Mouse (Mus musculus) CD4-positive, CD25-positive, alpha-beta regulatory T cell, adult 2 months (primary cell): Measurements from ENCODE around the gene Sys1.

ENCODE experiments used
- DNase-seq: peaks from one replicate; pipeline ENCODE4 v3.0.0-alpha.2; 2012; ENCODE audit warnings: low read depth, low spot score

Sys1 gene

DNA sequence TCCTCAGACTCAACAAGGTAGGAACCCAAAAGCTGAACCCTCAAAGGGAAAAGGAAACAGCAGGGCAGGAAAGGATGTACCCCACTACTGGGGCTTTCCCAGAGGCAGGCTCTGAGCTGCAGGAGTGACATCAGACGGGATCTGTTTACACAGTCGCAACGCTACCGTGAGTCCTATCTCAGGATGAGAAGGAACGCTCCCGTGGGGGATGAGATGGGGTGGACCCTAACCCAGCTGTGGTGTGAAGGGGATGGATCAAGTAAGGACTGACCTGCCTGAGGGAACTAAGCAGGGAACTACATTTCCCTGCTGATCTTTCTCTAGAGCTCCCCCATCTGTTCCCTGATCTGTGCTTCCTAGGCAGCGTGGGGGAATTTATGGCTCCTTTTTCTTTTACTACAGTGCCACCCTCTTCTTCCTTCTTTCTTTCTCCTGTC is at the start of gene Sys1:
TSS of gene Sys1 (plus strand) at position 101 of the 437 bp plus-strand sequence.
- DNase-seq = peak; percentile 79

DNA sequence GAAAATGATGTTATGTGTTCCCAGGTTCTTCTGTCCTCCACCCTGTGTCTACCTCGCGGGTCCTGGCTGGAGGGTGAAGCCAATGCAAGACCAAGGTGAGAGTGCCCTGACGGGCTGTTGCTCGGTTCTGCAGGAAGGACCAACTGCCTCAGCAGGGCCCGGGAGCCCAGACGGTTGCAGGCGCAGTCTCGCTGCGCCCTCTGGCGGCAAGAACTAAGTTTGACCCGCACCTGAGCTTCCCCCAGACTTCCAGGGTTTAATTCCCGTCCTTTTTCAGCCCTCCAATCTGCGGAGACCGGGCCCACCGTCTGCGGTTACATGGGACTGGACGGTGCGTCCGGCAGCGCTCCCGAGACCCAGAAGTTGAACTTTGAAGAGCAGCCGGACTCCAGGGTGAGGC is 49.1 kb upstream of the Sys1 start:
- DNase-seq = peak; percentile 76

DNA sequence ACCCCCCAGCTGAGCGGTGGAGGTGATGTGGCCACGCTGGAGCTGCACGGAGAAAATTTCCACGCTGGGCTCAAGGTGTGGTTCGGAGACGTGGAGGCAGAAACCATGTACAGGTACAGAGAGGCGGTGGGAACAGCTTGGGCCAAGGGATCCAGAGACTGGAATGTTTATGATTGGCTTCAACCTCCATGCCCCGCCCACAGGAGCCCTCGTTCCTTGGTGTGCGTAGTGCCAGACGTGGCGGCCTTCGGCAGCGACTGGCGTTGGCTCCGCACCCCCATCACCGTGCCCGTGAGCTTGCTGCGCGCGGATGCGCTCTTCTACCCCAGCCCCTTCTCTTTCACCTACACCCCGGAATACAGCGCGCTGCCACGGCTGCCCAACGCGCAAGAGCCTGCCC is 42.6 kb upstream of the Sys1 start:
- no peak for DNase-seq

DNA sequence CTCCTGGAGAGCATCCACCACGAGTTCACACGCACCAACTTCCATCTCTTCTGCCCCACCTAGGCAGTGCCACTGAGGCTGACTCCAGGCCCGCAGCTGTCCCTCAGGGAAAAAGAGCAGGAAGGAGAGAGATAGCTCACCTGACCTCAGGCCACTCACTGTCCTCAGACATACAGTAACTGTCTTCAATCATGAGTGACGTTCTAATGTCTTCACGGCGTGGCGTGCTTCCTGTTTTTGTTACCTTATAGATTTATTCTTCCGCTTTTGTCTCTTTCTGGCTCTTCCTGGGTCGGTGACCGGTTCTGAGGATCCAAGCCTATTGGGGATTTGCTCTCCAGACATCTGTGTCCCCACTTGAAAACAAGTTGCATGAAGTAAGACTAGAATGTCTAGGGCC is 42.2 kb upstream of the Sys1 start:
- no peak for DNase-seq

DNA sequence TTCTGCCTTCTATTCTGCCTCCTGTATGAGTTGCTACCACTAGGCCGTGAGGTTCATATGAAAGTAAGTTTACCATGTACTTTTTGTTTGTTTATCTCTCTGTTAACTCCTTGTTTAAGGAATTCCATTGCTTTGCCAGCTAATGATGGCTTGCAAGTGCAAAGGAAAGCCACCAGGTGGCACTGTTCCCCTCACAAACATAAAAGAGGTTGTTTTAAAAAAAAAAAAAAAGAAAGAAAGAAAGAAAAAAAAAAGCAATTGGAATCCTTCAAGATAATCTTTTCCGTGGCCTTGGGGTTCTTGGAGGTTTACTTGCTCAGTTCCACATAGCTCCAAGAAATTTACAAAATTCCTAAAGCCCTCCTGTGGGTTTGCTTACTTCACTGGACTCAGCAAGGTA is 39.6 kb upstream of the Sys1 start:
- peak; percentile 74 for DNase-seq

DNA sequence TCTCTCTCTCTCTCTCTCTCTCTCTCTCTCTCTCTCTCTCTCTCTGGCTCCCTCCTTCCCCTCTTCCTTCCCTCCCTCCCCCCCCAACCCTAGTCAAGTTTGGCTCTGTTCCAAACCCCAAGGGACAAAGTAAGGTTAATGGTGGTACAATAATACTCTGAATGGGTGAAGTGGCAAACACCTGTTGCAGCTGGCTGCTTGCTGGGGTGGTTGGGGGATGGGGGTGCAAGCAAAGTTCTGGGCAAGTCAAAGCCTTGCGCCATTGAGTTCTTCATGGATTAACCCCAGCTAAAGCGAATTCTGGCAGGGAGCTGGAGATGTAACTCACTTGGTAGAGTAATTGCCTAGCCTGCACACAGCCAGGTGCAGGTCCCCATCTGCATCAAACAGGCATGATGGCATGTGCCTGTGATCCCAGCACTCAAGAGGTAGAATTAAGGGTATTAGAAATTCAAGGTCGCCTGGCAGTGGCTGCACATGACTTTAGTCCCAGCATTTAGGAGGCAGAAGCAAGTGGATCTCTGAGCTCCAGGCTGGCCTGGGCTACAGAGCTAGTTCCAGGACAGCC is 38.4 kb upstream of the Sys1 start:
- DNase-seq = no peak

DNA sequence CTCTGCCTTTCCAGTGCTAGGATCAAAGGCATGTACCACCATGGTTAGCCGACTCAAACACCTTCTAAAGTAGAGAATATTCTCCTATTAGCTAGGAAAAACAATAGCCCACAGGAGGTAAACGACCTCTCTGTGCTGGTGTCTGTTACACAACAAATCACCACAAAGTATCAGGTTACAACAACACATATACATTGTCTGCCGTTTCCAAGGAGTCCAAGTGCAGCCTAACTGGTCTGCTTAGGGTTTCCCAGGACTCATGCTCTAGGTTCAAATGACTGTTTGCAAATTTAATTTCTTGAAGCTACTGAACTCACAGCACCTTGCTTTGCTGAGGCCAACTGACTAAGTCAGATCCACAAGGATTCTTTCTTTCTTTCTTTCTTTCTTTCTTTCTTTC is 37.3 kb upstream of the Sys1 start:
- DNase-seq = no peak

DNA sequence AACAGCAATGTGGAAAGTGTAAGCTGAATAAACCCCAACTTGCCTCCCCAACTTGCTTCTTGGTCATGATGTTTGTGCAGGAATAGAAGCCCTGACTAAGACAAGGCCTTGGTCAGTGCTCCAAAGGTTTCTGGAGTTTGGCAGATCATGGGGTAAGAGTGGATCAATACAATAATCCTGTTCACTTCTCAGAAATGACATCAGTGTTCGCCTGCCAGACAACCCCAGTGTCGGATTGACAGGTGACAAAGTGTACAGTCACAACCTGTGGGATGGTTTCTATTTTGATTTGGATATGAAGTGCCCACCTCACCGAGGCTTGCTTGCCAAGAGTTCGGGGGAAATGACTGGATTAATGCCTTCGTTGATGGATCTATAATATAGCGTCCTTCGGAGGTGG is 35.5 kb upstream of the Sys1 start:
- no peak for DNase-seq

DNA sequence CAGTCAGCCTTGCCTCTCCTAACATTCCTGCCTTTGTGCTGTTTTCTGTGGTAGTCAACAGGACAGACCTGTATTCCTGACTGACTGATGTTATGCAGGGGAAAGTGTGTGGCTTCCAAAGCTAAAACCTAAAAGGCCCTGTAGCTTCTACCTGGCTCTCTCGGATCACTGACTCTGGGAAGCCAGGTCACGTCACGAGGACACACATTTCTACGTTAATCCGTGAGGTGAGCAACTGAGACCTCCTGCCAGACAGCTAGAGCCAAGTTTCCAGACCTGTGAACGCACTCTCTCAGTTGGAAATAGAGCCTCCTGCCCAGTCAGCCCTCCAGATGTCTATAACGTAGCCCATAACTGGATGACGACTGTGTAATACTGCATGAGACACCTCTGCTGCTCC is 34.8 kb upstream of the Sys1 start:
- no peak for DNase-seq

DNA sequence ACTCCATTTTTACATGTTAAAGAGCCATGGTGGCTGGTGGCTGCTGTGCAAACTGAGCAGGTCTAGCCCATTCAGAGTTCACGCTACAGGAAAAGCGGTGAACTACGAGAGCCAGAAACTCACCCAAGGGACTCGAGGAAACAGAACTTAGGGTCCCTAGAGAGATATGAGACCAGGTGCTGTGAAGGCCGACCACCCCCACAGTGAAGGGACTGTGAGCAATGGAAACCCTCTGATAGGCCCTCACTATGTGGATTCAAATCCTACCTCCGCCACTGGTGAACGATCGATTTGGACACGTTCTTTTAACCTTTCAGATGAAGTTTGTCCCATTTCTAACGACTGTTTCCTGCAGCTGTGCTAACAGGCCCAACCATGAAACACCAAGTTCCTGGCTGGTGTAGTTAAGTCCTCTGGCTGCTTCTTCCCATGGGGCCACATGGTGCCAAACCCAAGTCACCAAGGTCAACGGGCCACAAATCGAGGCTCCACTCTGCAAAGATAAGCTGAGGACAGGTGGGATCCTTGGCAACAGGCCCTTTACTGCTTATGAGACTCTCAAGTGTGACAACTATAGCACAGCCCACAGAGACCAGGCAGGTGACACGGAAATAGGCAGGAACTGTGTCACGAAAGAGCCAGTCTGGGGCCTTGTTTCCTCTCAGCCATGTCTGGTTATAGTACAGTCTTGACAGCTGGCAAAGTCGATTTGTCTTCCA is 33.9 kb upstream of the Sys1 start:
- no peak for DNase-seq

DNA sequence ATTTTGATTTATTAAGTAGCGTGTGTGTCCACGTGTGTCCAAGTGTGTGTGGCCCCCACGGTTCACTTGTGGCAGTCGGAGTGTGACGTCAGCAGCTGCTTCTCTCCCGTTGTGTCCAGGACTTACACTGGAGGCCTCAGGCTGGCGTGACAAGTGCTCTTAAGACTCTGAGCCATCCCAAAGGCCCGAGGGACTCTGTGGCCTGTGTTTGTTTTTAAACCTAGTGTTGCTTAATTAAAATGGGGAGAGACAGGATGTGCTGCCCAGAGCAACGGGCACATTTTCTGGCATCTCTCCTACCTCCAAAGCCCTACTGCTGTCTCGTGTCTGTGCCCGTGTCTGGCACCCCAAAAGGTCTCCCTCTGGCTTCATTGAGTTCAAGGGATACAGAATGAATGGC is 33.3 kb upstream of the Sys1 start:
- no peak for DNase-seq

DNA sequence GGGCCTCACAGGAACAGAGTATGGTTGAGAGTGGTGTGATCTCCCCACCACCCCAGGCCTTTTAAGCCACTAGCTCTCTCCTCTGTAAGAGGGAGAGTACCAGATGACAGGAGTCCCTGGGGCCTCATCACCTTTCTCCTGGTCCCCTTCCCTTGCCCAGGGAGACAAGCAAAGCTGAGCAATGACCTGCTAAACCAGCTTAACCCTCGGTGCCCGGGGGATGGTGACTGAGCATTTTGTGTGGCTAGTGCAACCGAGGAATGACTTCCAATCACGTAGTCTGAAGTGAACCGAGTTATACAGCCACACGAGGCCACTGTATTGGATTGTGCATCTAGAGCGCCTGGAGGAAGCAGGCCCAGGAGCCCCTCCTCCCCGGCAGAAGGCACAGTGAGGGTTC is 32.4 kb upstream of the Sys1 start:
- no peak for DNase-seq

DNA sequence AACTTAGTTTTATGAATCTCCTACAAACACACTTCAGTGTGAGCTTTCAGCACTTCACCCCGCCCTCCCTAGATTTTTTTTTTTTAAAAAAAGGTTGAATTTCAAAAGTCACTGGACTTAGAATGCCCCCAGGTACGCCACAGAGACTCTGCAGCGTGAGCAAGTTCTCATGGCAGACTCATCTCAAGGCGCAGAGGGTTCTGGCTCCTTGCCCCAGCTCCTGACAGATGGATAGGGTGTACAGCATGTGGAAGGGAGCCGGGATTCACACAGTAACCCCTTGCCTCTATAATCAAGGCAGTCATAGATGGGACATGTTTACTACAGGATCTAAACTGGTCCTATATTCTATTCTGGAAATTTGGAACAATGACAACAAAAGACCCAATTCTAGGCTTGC is 31.4 kb upstream of the Sys1 start:
- DNase-seq = no peak

DNA sequence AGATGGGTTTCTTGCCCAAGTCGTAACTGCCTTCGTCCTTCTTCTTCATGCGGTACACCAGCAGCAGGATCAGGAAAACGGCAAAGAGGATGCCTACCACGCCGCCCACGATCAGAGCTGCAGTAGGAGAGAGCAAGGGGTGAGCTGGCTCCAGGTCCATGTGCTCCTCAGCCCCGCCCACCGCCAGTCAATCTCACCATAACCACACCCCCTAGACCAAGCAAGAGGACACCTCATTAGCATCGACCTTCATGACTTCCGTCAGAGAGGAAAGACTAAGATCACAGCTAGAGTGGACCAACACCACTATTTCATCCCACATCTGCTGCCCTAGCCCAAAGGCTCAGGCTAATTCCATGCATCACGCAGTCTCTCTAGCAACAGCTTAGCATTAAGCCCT is 30.6 kb upstream of the Sys1 start:
- no peak for DNase-seq

DNA sequence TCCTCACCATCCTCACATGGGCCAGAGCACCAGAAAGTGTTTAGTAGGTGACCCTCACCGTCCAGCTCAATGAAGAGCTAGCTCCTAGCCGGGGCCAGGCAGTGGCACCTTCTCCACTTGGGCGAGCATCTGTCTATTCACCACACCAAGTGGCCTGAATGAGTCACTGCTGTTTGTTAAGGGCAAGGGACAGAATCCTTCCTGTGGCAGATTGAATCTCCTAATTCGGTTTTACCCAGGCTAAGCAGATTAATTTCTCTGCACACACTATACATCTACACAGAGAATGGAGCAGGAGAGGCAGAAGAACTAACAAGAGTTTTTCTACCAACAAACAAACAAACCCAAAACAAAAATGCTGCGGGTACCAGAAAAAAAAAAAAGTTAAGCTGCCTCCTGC is 29.8 kb upstream of the Sys1 start:
- no peak for DNase-seq

DNA sequence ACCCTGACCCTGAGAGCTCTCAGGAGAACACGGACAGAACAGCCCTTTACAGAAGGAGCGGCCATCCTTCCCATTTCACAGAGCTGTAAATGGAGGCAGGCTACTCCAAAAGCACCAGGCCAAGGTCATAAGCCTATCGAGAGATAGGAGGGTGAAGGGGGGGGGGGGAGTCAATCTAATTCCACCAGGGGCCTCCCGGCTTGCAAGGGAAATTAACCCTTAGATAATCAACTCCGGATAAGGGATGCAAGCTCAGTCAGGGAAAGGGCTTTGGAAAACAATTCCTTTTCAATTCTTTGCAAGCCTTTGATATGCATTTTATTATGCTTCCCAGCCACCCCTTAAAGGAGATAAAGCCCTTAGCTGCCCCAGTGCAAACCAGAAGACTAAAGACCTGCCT is 28.3 kb upstream of the Sys1 start:
- no peak for DNase-seq

DNA sequence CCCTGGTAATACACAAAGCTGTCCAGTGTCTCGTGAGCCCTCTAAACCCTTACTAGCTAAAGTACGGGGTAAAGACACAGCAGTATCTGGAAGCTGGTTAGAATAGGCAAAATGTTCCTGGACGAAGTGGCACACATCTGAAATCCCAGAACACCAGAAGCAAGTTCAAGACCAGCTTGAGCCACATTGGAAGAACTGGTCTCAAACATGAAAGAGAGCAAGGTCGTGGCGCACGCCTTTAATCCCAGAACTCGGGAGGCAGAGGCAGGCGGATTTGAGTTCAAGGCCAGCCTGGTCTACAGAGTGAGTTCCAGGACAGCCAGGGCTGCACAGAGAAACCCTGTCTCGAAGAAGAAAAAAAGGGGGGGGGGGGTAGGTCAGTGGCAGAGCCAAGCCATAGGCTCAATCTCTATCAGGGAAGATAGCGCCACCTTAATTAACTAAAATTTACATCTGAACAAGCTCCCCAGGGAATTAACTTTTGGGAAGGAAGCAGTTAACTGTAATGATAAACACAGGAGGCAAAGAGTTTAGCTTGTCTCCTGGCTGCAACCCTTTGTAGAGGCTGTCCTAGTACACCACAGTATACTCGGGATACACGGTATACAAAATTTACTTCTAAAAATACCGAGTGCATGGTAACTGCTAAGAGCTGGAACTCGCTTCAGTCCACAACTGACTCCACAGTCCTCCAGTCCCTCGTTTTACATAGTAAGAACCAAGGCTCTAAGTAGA is 26.7 kb upstream of the Sys1 start:
- DNase-seq = no peak

DNA sequence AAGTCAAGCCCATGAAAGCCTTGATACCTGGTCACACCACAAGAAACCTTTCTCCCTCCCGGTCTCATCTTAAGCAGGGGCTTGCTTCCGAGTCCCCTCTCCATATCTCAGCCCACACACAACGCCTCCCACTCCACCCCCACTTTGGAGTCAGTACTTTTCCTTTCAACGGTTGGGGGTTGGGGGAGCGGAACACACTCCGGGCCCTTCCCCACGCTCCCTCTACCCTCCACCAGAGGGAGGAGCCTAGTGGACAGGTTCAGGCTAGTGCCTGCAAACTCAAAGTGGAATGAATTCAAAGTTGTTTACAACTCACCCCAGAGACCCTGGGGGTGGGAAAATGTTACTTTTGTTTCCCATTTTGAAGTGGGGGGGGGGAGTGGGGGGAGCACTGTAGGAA is 26.1 kb upstream of the Sys1 start:
- DNase-seq = no peak

DNA sequence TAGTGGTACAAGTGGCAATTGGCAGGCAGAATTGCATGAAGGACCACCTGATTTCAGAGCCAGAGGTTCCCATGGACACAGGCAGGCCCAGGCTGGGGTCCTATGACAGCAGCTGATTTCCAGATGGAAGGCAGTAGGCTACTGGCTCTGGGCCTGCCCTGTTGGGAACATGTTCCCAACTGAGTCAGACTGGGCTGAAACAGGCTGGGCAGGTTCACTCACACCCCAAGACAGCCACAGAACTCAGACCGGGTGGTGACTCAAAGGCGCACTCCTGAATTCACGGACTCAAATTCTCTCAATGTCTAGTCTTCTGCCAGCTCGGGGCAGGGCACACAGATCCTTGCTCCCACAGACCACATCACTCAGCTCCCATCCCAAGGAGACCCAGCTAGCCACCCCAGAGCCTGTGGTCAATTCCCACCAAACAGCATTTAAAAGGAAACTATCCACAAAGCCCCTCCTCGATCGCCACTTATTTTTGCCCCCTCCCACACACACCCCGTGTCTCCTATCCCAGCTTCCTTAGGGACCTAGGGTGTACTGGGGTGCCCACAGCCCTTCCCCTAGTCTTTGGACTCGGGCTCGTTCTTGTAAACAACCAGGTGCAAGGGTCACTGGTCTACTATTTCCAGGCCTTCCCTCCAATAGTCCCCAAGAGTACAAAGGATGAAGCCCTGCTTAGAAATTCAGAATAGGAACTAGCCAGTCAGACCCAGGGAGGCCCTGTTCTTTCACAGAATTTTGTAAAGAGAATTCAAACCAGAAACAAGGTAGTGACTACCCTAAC is 24.9 kb upstream of the Sys1 start:
- DNase-seq = no peak

DNA sequence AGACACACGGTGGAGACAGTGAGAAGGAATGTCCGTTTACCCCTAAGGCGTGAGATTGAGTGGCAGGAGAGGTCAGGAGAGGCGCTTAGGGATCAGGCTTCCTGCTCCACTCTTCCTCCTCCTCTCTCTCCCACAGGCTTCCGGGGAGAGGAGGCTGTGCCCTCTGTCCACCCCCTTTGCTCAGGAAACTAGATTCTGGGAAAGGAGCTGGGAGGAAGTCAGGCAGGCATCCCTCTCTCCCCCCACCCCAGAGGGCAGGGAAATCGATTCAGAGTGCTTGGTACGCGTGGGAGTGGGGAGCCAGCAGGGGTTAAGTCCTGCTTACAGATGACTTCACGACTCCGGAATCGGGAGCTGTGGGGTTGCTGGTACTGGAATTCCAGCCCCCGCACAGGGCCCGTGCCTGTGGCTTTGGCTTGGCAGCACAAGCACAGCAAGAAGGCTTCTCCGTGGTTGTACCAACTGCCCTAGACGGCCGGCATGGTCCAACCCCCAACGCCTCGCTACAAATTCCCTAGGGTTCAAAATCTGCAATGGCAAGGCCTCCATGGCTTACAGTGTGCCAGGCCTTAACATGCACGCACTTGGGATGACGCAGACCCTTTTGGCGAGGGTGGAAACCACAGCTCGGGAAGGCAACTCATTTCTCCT is 24.1 kb upstream of the Sys1 start:
- DNase-seq = no peak

DNA sequence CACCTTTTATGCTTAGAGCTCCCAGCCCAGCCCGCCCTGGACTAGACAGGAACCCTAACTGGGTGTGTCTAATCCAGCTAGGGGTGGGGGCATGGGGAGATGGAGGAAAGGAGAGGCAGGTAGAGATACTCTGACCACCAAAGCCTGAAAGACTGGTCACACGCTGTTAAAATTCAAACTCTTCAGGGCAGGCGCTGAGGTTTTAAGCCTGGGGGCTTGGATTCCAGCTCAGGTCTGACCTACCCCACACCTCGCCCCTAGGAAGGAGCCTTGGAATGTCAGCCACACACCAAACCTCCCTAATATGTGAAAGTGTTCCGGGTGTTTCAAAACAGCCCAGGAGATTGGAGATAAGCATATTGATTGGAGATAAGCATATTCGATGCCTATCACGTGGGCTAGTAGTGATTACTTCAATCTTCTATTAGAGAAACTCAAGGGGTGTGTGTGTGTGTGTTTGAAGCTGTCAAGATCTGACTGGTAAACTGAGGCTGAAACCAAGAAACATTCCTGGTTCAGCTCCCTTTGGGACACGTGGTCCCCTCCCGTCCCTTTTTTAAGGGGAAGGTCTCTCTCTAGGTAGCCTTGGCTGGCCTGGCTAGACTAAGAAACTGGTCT is 23.4 kb upstream of the Sys1 start:
- no peak for DNase-seq
